ENCODE assay signal across 8 mouse cellular contexts in the genomic region with DNA sequence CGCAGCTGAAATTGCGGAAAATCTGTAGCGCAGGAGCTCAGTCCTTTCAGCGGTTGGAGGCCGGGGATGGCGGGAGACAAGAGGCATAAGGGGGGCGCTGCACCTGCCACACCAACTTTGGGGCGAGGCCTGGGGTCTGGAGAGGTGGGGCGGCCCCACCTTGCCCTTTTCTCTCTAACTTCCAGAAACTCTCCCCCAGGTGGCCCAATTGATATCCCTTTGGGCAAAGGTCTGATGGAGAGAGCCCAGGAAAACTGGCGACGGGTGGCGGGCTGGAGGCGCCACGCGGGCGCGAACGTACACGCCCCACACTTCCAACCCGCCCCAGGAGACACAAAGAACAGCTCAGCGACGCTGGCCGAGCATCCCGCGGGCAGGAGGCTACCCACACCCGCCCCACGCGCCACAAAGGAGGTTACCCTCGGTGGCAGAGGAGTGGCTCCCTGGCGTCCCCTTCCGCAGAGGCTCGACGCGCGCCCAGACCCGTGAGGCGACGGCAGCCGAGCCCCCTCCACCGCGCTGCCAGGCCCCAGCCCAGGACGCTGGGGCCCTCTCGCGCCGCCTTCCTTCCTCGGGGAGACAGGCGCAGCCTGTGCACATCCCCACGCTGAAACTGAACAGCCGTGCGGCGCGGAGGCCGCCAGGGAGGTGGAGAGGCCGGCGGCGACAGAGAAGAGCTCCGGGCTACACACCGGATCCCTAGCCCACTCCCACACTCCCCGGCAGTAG. TPM values are rescaled to one million over a fixed set of nuclear protein-coding genes. Genes with fewer than 3 reads are reported as not detected.
DNase-seq lines count a peak whose midpoint lies in the region; ATAC-seq and TF ChIP-seq lines count a peak whose summit lies in the region.

No protein-coding gene starts in this region.

- TF ChIP-seq CTCF in E14TG2a.4 (conservative IDR thresholded peaks at IDR 0.05; ENCODE audit: low read length) = no peak

- H3K4me1 ChIP-seq in erythroblast, embryonic 14.5 days (ENCODE audit: control insufficient read depth) = peaks cover 10% of the 10 kb centered on the region
- peaks cover 74% of the 10 kb centered on the region for H3K4me1 ChIP-seq in E14TG2a.4 (replicated peaks; ENCODE audit: low read depth, low read length)
- H3K4me1 ChIP-seq in limb, embryonic 10.5 days = peaks cover 28% of the 10 kb centered on the region
- peaks cover 34% of the 10 kb centered on the region for H3K4me1 ChIP-seq in midbrain, embryonic 15.5 days

- H3K27me3 ChIP-seq in erythroblast, embryonic 14.5 days (ENCODE audit: control insufficient read depth) = peaks cover 55% of the 10 kb centered on the region
- peaks cover 59% of the 10 kb centered on the region for H3K27me3 ChIP-seq in E14TG2a.4 (ENCODE audit: insufficient read depth, low read length)
- peaks cover 48% of the 10 kb centered on the region for H3K27me3 ChIP-seq in limb, embryonic 10.5 days (ENCODE audit: low read depth, poor library complexity, severe bottlenecking)
- peaks cover 6% of the 10 kb centered on the region; the same call in 1 of the 2 replicates for H3K27me3 ChIP-seq in midbrain, embryonic 15.5 days (replicated peaks)

- ATAC-seq in erythroblast, adult 5-6 weeks (replicated peaks; ENCODE audit: low FRiP score, poor library complexity, severe bottlenecking) = no peak
- 0 out of 2 replicates have a peak, but pooled peaks have one; percentile 7 for ATAC-seq in midbrain, embryonic 15.5 days (replicated peaks)

- DNase-seq in embryo, embryonic 10 days (ENCODE audit: low spot score) = peak; percentile 43
- DNase-seq in heart, postnatal 4 days = peak; percentile 35
- DNase-seq in limb, embryonic 10.5 days (ENCODE audit: low spot score) = peak; percentile 63
- DNase-seq in thymus, postnatal 10 days (ENCODE audit: low spot score in 2 of 2) = peak; percentile 28 to 60

- H3K36me3 ChIP-seq in erythroblast, embryonic 14.5 days (ENCODE audit: control insufficient read depth) = no peaks in the 10 kb centered on the region
- peaks cover 39% of the 10 kb centered on the region for H3K36me3 ChIP-seq in E14TG2a.4 (ENCODE audit: insufficient read depth, low read length)
- peaks cover 23% of the 10 kb centered on the region for H3K36me3 ChIP-seq in limb, embryonic 10.5 days
- no peaks in the 10 kb centered on the region for H3K36me3 ChIP-seq in midbrain, embryonic 15.5 days (replicated peaks)

- peak overlapping the region; percentile 76 for H3K27ac ChIP-seq in limb, embryonic 10.5 days
- H3K27ac ChIP-seq in midbrain, embryonic 15.5 days = peak overlapping the region; percentile 74

- peak overlapping the region; percentile 18 for H3K4me3 ChIP-seq in erythroblast, embryonic 14.5 days (replicated peaks)
- peak overlapping the region; percentile 76 for H3K4me3 ChIP-seq in E14TG2a.4 (replicated peaks; ENCODE audit: low read length)
- peak overlapping the region; percentile 52 for H3K4me3 ChIP-seq in limb, embryonic 10.5 days
- peak overlapping the region; percentile 42 for H3K4me3 ChIP-seq in midbrain, embryonic 15.5 days

- peak overlapping the region; percentile 47 for H3K9ac ChIP-seq in midbrain, embryonic 15.5 days

- 4% methylated on average over 57 of the region's 59 CpGs for WGBS in limb, embryonic 10.5 days
- 4% methylated on average over 57 of the region's 59 CpGs for WGBS in midbrain, embryonic 15.5 days

- peak overlapping the region; percentile 75 for H3K4me2 ChIP-seq in midbrain, embryonic 15.5 days

- H3K9me3 ChIP-seq in erythroblast, embryonic 14.5 days (ENCODE audit: control insufficient read depth, low read length) = no peaks in the 10 kb centered on the region; the same call in 1 of the 2 replicates
- no peaks in the 10 kb centered on the region for H3K9me3 ChIP-seq in E14TG2a.4 (ENCODE audit: low read length)
- no peaks in the 10 kb centered on the region for H3K9me3 ChIP-seq in limb, embryonic 10.5 days (replicated peaks)
- no peaks in the 10 kb centered on the region for H3K9me3 ChIP-seq in midbrain, embryonic 15.5 days

RNA-seq across cellular contexts. Expression of a gene that starts 37.5 kb away (rescaled TPM):
- polyA plus RNA-seq in erythroblast, embryonic 14.5 days (2012) = 2.1 and 2.4 TPM in 2 replicates
- 7.5 and 9.4 TPM in 2 replicates for total RNA-seq in erythroblast, adult 5-6 weeks (2015; ENCODE audit: low replicate concordance)
- 11.3 and 28.3 TPM in 2 replicates for total RNA-seq in erythroblast, adult 5-6 weeks (2017; ENCODE audit: low replicate concordance)
- 10 to 100 TPM; 27.7 to 29.5 TPM for total RNA-seq in heart, postnatal 4 days (2021)
- polyA plus RNA-seq in limb, embryonic 10.5 days (2016; fragmentation: Nextera tagmentation; extraction: Ambion mirVana) = 108 and 115 TPM in 2 replicates
- 115 and 123 TPM in 2 replicates for polyA plus RNA-seq in midbrain, embryonic 15.5 days (2015; fragmentation: Nextera tagmentation; extraction: Ambion mirVana)

Comparison
In these comparisons a context has a peak if more than half of its experiments do, and no peak if none do; other contexts are left out.
1. H3K4me3 ChIP-seq: peak in every context shown above with its lines; median percentile 76 in E14TG2a.4; 52 in limb, embryonic 10.5 days; 42 in midbrain, embryonic 15.5 days; 18 in erythroblast, embryonic 14.5 days.
2. RNA of a gene that starts 37.5 kb away (polyA plus RNA-seq): 115 to 123 TPM in midbrain, embryonic 15.5 days and 108 to 115 TPM in limb, embryonic 10.5 days; 2.1 to 2.4 TPM in erythroblast, embryonic 14.5 days; every median in the first group is over 10 times any median in the second.
3. Peak in every context shown above with its lines, with median percentiles within 50 percentile points of each other: DNase-seq.